In the genomic region with DNA sequence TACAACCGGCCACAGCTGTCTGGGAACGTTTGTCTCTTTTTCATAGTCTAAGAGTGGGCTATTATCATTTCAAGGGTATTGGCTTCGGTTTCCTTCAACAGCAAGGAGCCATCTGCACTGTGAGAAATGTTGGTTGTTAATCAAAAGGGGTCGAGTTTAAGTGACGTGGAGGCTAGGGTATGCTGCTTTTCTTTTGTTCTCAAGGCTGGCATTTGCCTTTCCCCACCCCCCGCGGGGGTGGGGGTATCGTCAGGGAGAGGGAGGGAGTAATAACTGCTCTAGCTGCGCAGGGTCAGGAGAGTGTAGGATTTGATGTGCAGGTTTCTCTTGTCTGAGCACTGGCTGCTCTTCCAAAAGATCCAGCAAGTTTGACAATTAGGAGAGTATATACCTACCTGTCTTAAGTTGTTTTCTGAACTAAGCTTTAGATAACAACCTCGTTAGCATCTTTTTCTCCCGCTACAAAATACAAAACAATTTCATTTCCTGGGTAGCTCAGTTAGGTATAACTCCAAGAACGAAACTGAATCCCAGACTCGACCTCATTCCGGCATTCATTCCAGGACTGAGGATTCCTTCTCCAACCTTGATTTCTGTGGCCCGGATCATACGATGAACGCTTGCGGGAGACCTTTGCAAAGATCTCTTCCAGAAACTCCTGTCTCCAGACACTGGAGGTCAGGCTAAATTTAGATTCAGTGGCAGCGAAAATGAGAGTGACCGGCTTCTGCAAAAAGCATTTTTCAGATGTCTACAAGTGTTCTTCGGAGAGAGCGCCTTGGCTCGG, we compare ENCODE assay signal across 8 mouse cellular contexts. TPM values are rescaled to one million over a fixed set of nuclear protein-coding genes. Genes with fewer than 3 reads are reported as not detected.
A peak's percentile ranks its signal among the peaks of the same experiment; 100 is the strongest.
DNase-seq lines count a peak whose midpoint lies in the region; ATAC-seq lines count a peak whose summit lies in the region.

No protein-coding gene starts in this region.

- H3K27me3 ChIP-seq in kidney, embryonic 15.5 days, result no peaks in the 10 kb centered on the region
- no peaks in the 10 kb centered on the region for H3K27me3 ChIP-seq in heart, embryonic 14.5 days (ENCODE audit: control insufficient read depth, insufficient read depth, low read length)
- H3K27me3 ChIP-seq in limb, embryonic 10.5 days (ENCODE audit: low read depth, poor library complexity, severe bottlenecking), result no peaks in the 10 kb centered on the region
- no peaks in the 10 kb centered on the region for H3K27me3 ChIP-seq in midbrain, embryonic 16.5 days (ENCODE audit: control insufficient read depth, insufficient read depth, low read depth, low read length)

- peak overlapping the region; percentile 90 for H3K4me2 ChIP-seq in kidney, embryonic 15.5 days
- peak overlapping the region; percentile 69 for H3K4me2 ChIP-seq in heart, embryonic 14.5 days (ENCODE audit: low read length)
- H3K4me2 ChIP-seq in midbrain, embryonic 16.5 days (ENCODE audit: low read length), result peak overlapping the region; percentile 90

- H3K27ac ChIP-seq in kidney, embryonic 15.5 days, result peak overlapping the region; percentile 91
- peak overlapping the region; percentile 91 to 95 for H3K27ac ChIP-seq in heart, embryonic 14.5 days (replicated peaks in 1 of 2; ENCODE audit: control insufficient read depth in 1 of 2, insufficient read depth in 1 of 2, low read depth in 2 of 2, low read length in 2 of 2)
- H3K27ac ChIP-seq in limb, embryonic 10.5 days, result peak overlapping the region; percentile 86
- H3K27ac ChIP-seq in midbrain, embryonic 16.5 days (ENCODE audit: low read length), result peak overlapping the region; percentile 90

- H3K9me3 ChIP-seq in kidney, embryonic 15.5 days (replicated peaks), result no peaks in the 10 kb centered on the region
- H3K9me3 ChIP-seq in heart, embryonic 14.5 days (ENCODE audit: control insufficient read depth, low read length), result no peaks in the 10 kb centered on the region
- no peaks in the 10 kb centered on the region for H3K9me3 ChIP-seq in limb, embryonic 10.5 days (replicated peaks)
- H3K9me3 ChIP-seq in midbrain, embryonic 16.5 days (replicated peaks; ENCODE audit: control insufficient read depth, low read length, poor library complexity, severe bottlenecking), result no peaks in the 10 kb centered on the region

- peak overlapping the region; percentile 78 for H3K4me3 ChIP-seq in kidney, embryonic 15.5 days (replicated peaks)
- peak overlapping the region; percentile 66 to 82 for H3K4me3 ChIP-seq in heart, embryonic 14.5 days (ENCODE audit: control insufficient read depth in 1 of 2, insufficient read depth in 1 of 2, low read depth in 1 of 2, low read length in 2 of 2)
- H3K4me3 ChIP-seq in limb, embryonic 10.5 days, result peak overlapping the region; percentile 79
- peak overlapping the region; percentile 60 for H3K4me3 ChIP-seq in midbrain, embryonic 16.5 days (ENCODE audit: low read depth, low read length)

- ATAC-seq in kidney, embryonic 15.5 days (replicated peaks; ENCODE audit: low FRiP score), result peak; percentile 41
- peak; percentile 34 for ATAC-seq in common myeloid progenitor, adult 5-6 weeks (replicated peaks; ENCODE audit: low read depth, poor library complexity, severe bottlenecking)
- ATAC-seq in heart, embryonic 14.5 days (ENCODE audit: insufficient number of reproducible peaks, insufficient read depth, low FRiP score, low read depth), result 0 out of 2 replicates have a peak, but pooled peaks have one; percentile 22
- ATAC-seq in midbrain, embryonic 16.5 days, result peak; percentile 69

- WGBS in kidney, embryonic 15.5 days, result under 1% methylated on average over 23 of the region's 23 CpGs
- under 1% methylated on average over 23 of the region's 23 CpGs for WGBS in heart, embryonic 14.5 days
- WGBS in limb, embryonic 10.5 days, result under 1% methylated on average over 23 of the region's 23 CpGs
- WGBS in midbrain, embryonic 16.5 days, result under 1% methylated on average over 23 of the region's 23 CpGs

- no peaks in the 10 kb centered on the region for H3K36me3 ChIP-seq in kidney, embryonic 15.5 days
- H3K36me3 ChIP-seq in heart, embryonic 14.5 days (ENCODE audit: control insufficient read depth, insufficient read depth, low read length), result no peaks in the 10 kb centered on the region
- H3K36me3 ChIP-seq in limb, embryonic 10.5 days, result no peaks in the 10 kb centered on the region
- no peaks in the 10 kb centered on the region for H3K36me3 ChIP-seq in midbrain, embryonic 16.5 days (ENCODE audit: control insufficient read depth, insufficient read depth, low read length)

- H3K9ac ChIP-seq in kidney, embryonic 15.5 days, result peak overlapping the region; percentile 67
- peak overlapping the region; percentile 81 for H3K9ac ChIP-seq in heart, embryonic 14.5 days (ENCODE audit: low read length)
- peak overlapping the region; percentile 77 for H3K9ac ChIP-seq in midbrain, embryonic 16.5 days (ENCODE audit: low read depth, low read length)

- peaks cover 13% of the 10 kb centered on the region for H3K4me1 ChIP-seq in kidney, embryonic 15.5 days
- peaks cover 0 to 8% of the 10 kb centered on the region in 2 experiments; a peak in 2 of 4 replicates for H3K4me1 ChIP-seq in heart, embryonic 14.5 days (ENCODE audit: control insufficient read depth in 2 of 2, insufficient read depth in 2 of 2, low read length in 2 of 2)
- peaks cover 6% of the 10 kb centered on the region for H3K4me1 ChIP-seq in limb, embryonic 10.5 days
- peaks cover 10% of the 10 kb centered on the region for H3K4me1 ChIP-seq in midbrain, embryonic 16.5 days (ENCODE audit: control insufficient read depth, insufficient read depth, low read length)

- DNase-seq in kidney, adult 8-10 months, result no peak
- DNase-seq in R1 (ENCODE audit: low read depth, low spot score), result peak; percentile 71
- peak; percentile 57 for DNase-seq in limb, embryonic 10.5 days (ENCODE audit: low spot score)
- DNase-seq in thymus, postnatal 0 days (ENCODE audit: low spot score), result peak; percentile 80

RNA-seq across cellular contexts. Expression of a gene that starts 0.7 kb away (rescaled TPM):
- 24.1 and 25.4 TPM in 2 replicates for polyA plus RNA-seq in kidney, embryonic 15.5 days (2015; fragmentation: Nextera tagmentation; extraction: Ambion mirVana)
- total RNA-seq in common myeloid progenitor, adult 5-6 weeks (2017), result 30.1 and 46.0 TPM in 2 replicates
- polyA plus RNA-seq in heart, embryonic 14.5 days (2014; fragmentation: Nextera tagmentation; extraction: Ambion mirVana), result 54.0 and 57.4 TPM in 2 replicates
- 14.5 and 15.3 TPM in 2 replicates for polyA plus RNA-seq in limb, embryonic 10.5 days (2016; fragmentation: Nextera tagmentation; extraction: Ambion mirVana)
- 31.5 and 34.5 TPM in 2 replicates for polyA plus RNA-seq in midbrain, embryonic 16.5 days (2015; fragmentation: Nextera tagmentation; extraction: Ambion mirVana)
- polyA plus RNA-seq in thymus, postnatal 0 days (2015; fragmentation: Nextera tagmentation; extraction: Ambion mirVana), result 58.4 and 60.0 TPM in 2 replicates

RNA-seq across cellular contexts. Expression of a gene that starts 31.5 kb away (rescaled TPM):
- polyA plus RNA-seq in kidney, embryonic 15.5 days (2015; fragmentation: Nextera tagmentation; extraction: Ambion mirVana), result 64.9 and 67.2 TPM in 2 replicates
- 230 and 244 TPM in 2 replicates for total RNA-seq in common myeloid progenitor, adult 5-6 weeks (2017)
- polyA plus RNA-seq in heart, embryonic 14.5 days (2014; fragmentation: Nextera tagmentation; extraction: Ambion mirVana), result 37.7 and 38.1 TPM in 2 replicates
- 34.4 and 37.4 TPM in 2 replicates for polyA plus RNA-seq in limb, embryonic 10.5 days (2016; fragmentation: Nextera tagmentation; extraction: Ambion mirVana)
- 14.1 and 19.3 TPM in 2 replicates for polyA plus RNA-seq in midbrain, embryonic 16.5 days (2015; fragmentation: Nextera tagmentation; extraction: Ambion mirVana)
- polyA plus RNA-seq in thymus, postnatal 0 days (2015; fragmentation: Nextera tagmentation; extraction: Ambion mirVana), result 61.3 and 64.5 TPM in 2 replicates

RNA-seq across cellular contexts. Expression of a gene that starts 45.3 kb away (rescaled TPM):
- 34.9 and 35.6 TPM in 2 replicates for polyA plus RNA-seq in kidney, embryonic 15.5 days (2015; fragmentation: Nextera tagmentation; extraction: Ambion mirVana)
- total RNA-seq in common myeloid progenitor, adult 5-6 weeks (2017), result 6.6 and 11.1 TPM in 2 replicates
- 25.9 and 27.7 TPM in 2 replicates for polyA plus RNA-seq in heart, embryonic 14.5 days (2014; fragmentation: Nextera tagmentation; extraction: Ambion mirVana)
- polyA plus RNA-seq in limb, embryonic 10.5 days (2016; fragmentation: Nextera tagmentation; extraction: Ambion mirVana), result 36.4 and 42.6 TPM in 2 replicates
- 38.1 and 51.2 TPM in 2 replicates for polyA plus RNA-seq in midbrain, embryonic 16.5 days (2015; fragmentation: Nextera tagmentation; extraction: Ambion mirVana)
- 12.0 and 13.7 TPM in 2 replicates for polyA plus RNA-seq in thymus, postnatal 0 days (2015; fragmentation: Nextera tagmentation; extraction: Ambion mirVana)

Comparison
In these comparisons a context has a peak if more than half of its experiments do, and no peak if none do; other contexts are left out.
1. DNase-seq: peak in R1 (single experiment), limb, embryonic 10.5 days (single experiment) and thymus, postnatal 0 days (single experiment); none in kidney, adult 8-10 months (0 of 2).
2. Peak in every context shown above with its lines, with median percentiles within 50 percentile points of each other: ATAC-seq, H3K27ac ChIP-seq, H3K4me2 ChIP-seq, H3K4me3 ChIP-seq and H3K9ac ChIP-seq.